15 mouse cellular contexts compared by ENCODE assay signal in the genomic region with DNA sequence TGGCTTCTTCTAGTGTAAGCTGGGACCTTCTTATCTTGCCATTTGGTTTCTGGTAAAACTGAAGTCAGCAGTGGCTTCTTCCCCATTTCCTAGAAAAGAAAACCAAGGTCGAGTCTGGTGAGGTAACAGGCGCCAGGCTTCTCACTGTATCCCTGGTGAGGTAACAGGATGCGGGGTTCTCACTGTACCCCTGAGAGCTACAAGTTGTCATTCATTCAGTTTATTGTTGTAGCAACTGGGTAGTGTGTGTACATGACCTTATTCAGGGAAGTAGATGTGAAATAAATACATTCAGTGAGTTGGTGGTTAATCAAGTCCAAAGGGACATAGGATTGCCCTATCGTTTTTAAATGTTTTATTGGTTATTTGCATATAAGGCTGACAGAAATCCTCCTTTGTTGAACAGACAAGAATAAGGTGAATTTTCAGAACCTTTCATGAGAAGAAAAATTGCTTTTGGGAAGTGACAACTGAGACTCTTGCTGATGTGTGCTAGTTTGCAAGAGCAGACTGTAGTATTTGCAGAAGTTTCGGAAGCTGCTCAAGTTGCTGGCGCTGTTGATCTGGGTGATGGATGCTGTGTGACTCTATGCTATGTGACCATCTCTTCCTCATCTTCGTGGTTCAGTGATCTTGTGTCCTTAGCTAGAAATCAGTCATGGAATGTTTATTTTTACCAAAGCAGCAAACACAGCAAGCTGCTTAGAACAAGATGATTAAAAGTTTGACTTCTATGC. TPM values are rescaled to one million over a fixed set of nuclear protein-coding genes. Genes with fewer than 3 reads are reported as not detected.
A peak's percentile ranks its signal among the peaks of the same experiment; 100 is the strongest.
DNase-seq lines count a peak whose midpoint lies in the region; ATAC-seq and TF ChIP-seq lines count a peak whose summit lies in the region.
"Had no signal": no experiment of that assay in that cellular context is flagged by ENCODE, and none has a peak within 500 bp of the region (broad histone marks: within the 10 kb centered on the region; RNA-seq: fewer than 3 reads in every experiment).

No protein-coding gene starts in this region.

- no peaks in the 10 kb centered on the region for H3K27me3 ChIP-seq in liver, adult 2 months (ENCODE audit: control insufficient read depth, insufficient read depth, low read length)
- no peaks in the 10 kb centered on the region for H3K27me3 ChIP-seq in CH12.LX (replicated peaks)
- H3K27me3 ChIP-seq in hindbrain, embryonic 11.5 days (ENCODE audit: control insufficient read depth, insufficient read depth, low read length), result no peaks in the 10 kb centered on the region
- H3K27me3 ChIP-seq: embryonic facial prominence, embryonic 13.5 days; heart, embryonic 15.5 days; limb, embryonic 12.5 days had no signal

- in situ Hi-C loops in CH12.LX (cut with MboI; ENCODE audit: low pct_ligation_motif_present, low pct_unique_long_range_greater_than_20kb, low sequenced_read_pairs), result no loop called here

- no peaks in the 10 kb centered on the region; the same call in 1 of the 2 replicates for H3K79me2 ChIP-seq in liver, adult 2 months (ENCODE audit: control insufficient read depth, insufficient read depth, low read length)
- H3K79me2 ChIP-seq in CH12.LX (replicated peaks; ENCODE audit: control insufficient read depth, extremely low read depth, insufficient read depth, poor library complexity, severe bottlenecking), result peaks cover 90% of the 10 kb centered on the region

- DNase-seq in liver, adult 2 months (ENCODE audit: extremely low read depth, low read depth, low spot score), result peak; percentile 40
- DNase-seq in liver (no peak), 416B (ENCODE audit: low read depth) (peak; percentile 77), CH12.LX (ENCODE audit: extremely low read depth) (no peak)
- no peak for DNase-seq in urinary bladder, postnatal 25 days (ENCODE audit: low spot score)
- no peak for DNase-seq in adrenal gland, adult 18-20 months (ENCODE audit: low spot score in 2 of 2)
- DNase-seq in hindbrain, embryonic 11.5 days (ENCODE audit: low spot score), result no peak
- DNase-seq: cerebellum, adult 9-11 months; gastrocnemius, postnatal 25 days; kidney, adult 2 months had no signal

- peak; percentile 44 for ATAC-seq in inflammation-experienced regulatory T-cells, adult 6 months
- no peak for ATAC-seq in hindbrain, embryonic 11.5 days (ENCODE audit: low FRiP score)
- ATAC-seq: forebrain, embryonic 14.5 days had no signal

- TF ChIP-seq CTCF in liver, adult 2 months (IDR thresholded peaks at IDR 0.05; ENCODE audit: low read depth, low read length), result no peak
- TF ChIP-seq CTCF in CH12.LX (conservative IDR thresholded peaks at IDR 0.05 in 1 of 2, IDR thresholded peaks at IDR 0.05 in 1 of 2; ENCODE audit: low read depth in 2 of 2, low read length in 2 of 2), result no peak

- H3K4me3 ChIP-seq in liver, adult 2 months (ENCODE audit: insufficient read depth, low read depth, low read length), result no peak overlapping the region
- peak overlapping the region in 1 of 3 experiments; percentile 11 for H3K4me3 ChIP-seq in CH12.LX (replicated peaks in 1 of 3; ENCODE audit: low read depth in 2 of 3, low read length in 2 of 3, poor library complexity in 1 of 3)
- H3K4me3 ChIP-seq in hindbrain, embryonic 11.5 days (ENCODE audit: low read depth, low read length), result no peak overlapping the region
- H3K4me3 ChIP-seq: embryonic facial prominence, embryonic 13.5 days; heart, embryonic 15.5 days; limb, embryonic 12.5 days had no signal

- TF ChIP-seq EP300 in CH12.LX (IDR thresholded peaks at IDR 0.05; ENCODE audit: low read length), result no peak

- H3K9ac ChIP-seq in liver, adult 2 months (ENCODE audit: low read depth, low read length), result no peak overlapping the region
- peak overlapping the region; percentile 50 for H3K9ac ChIP-seq in CH12.LX (ENCODE audit: insufficient read depth, low read depth)
- H3K9ac ChIP-seq in hindbrain, embryonic 11.5 days (ENCODE audit: low read depth, low read length), result no peak overlapping the region
- H3K9ac ChIP-seq: embryonic facial prominence, embryonic 13.5 days; heart, embryonic 15.5 days; limb, embryonic 12.5 days had no signal

- no peaks in the 10 kb centered on the region for H3K36me3 ChIP-seq in liver, adult 2 months (ENCODE audit: control insufficient read depth, insufficient read depth, low read length)
- H3K36me3 ChIP-seq in CH12.LX (replicated peaks in 1 of 2; ENCODE audit: control insufficient read depth in 1 of 2, insufficient read depth in 1 of 2, low read length in 1 of 2), result peaks cover 4 to 28% of the 10 kb centered on the region in 2 experiments
- no peaks in the 10 kb centered on the region for H3K36me3 ChIP-seq in hindbrain, embryonic 11.5 days (ENCODE audit: control insufficient read depth, insufficient read depth, low read length)
- H3K36me3 ChIP-seq: embryonic facial prominence, embryonic 13.5 days; heart, embryonic 15.5 days; limb, embryonic 12.5 days had no signal

- H3K4me2 ChIP-seq in CH12.LX (ENCODE audit: insufficient read depth, low read depth, poor library complexity, severe bottlenecking), result peak overlapping the region; percentile 67
- H3K4me2 ChIP-seq in hindbrain, embryonic 11.5 days (replicated peaks; ENCODE audit: low read depth, low read length), result no peak overlapping the region
- H3K4me2 ChIP-seq: embryonic facial prominence, embryonic 13.5 days; heart, embryonic 15.5 days; limb, embryonic 12.5 days had no signal

- no peaks in the 10 kb centered on the region for H3K4me1 ChIP-seq in liver, adult 2 months (ENCODE audit: control insufficient read depth, insufficient read depth, low read length)
- peaks cover 12 to 76% of the 10 kb centered on the region in 2 experiments for H3K4me1 ChIP-seq in CH12.LX (ENCODE audit: control insufficient read depth in 1 of 2, insufficient read depth in 2 of 2)
- no peaks in the 10 kb centered on the region for H3K4me1 ChIP-seq in hindbrain, embryonic 11.5 days (replicated peaks; ENCODE audit: control insufficient read depth, insufficient read depth, low read length)
- H3K4me1 ChIP-seq: limb, embryonic 12.5 days had no signal

- no peak for TF ChIP-seq RAD21 in CH12.LX (IDR thresholded peaks at IDR 0.05; ENCODE audit: low read depth, low read length)

- dilution Hi-C loops in CH12.LX (cut with MboI; ENCODE audit: extremely low pct_ligation_motif_present, extremely low pct_unique_long_range_greater_than_20kb, low sequenced_read_pairs), result no loop called here

- H3K27ac ChIP-seq in liver, adult 2 months (replicated peaks; ENCODE audit: insufficient read depth, low read depth, low read length), result no peak overlapping the region
- H3K27ac ChIP-seq in CH12.LX (ENCODE audit: insufficient read depth, low read depth), result no peak overlapping the region
- no peak overlapping the region for H3K27ac ChIP-seq in hindbrain, embryonic 11.5 days (ENCODE audit: low read depth, low read length)
- H3K27ac ChIP-seq: embryonic facial prominence, embryonic 13.5 days; heart, embryonic 15.5 days; limb, embryonic 12.5 days had no signal

- no peak for TF ChIP-seq POLR2A in liver, adult 2 months (IDR thresholded peaks at IDR 0.05; ENCODE audit: extremely low read depth, insufficient read depth, low read length)
- no peak for TF ChIP-seq POLR2A in CH12.LX (IDR thresholded peaks at IDR 0.05; ENCODE audit: low read depth, low read length)

- H3K9me3 ChIP-seq in CH12.LX (replicated peaks; ENCODE audit: low read length), result no peaks in the 10 kb centered on the region
- no peaks in the 10 kb centered on the region for H3K9me3 ChIP-seq in hindbrain, embryonic 11.5 days (ENCODE audit: control insufficient read depth, low read length)
- H3K9me3 ChIP-seq: embryonic facial prominence, embryonic 13.5 days; heart, embryonic 15.5 days; limb, embryonic 12.5 days had no signal

- WGBS in liver, adult 2 months, result 73% methylated on average over 7 of the region's 7 CpGs
- WGBS in hindbrain, embryonic 11.5 days, result 83% methylated on average over 7 of the region's 7 CpGs

TF ChIP-seq in CH12.LX, 34 proteins besides CTCF, POLR2A, EP300 and RAD21:
- peak; percentile 22; the same call in 1 of the 2 replicates for TF ChIP-seq IRF4 (IDR thresholded peaks at IDR 0.05; ENCODE audit: low read depth, low read length)
- TF ChIP-seq TCF12 (IDR thresholded peaks at IDR 0.05; ENCODE audit: low read depth, low read length), result no peak
- TF ChIP-seq UBTF (IDR thresholded peaks at IDR 0.05; ENCODE audit: low read depth, low read length), result no peak
- no peak for TF ChIP-seq ZKSCAN1 (IDR thresholded peaks at IDR 0.05; ENCODE audit: borderline replicate concordance, low read depth, low read length)
- TF ChIP-seq GABPA (IDR thresholded peaks at IDR 0.05; ENCODE audit: insufficient replicate concordance, low read depth, low read length), result no peak

RNA-seq across cellular contexts. Expression of a gene that starts 6.5 kb away (rescaled TPM):
- total RNA-seq in liver, adult 2 months (2014; rRNA removed), result 1.2 TPM in 2 replicates
- 0.20 and 0.22 TPM in 2 replicates for polyA plus RNA-seq in liver, adult 2 months (2012; rRNA removed)
- total RNA-seq in CH12.LX (2012; rRNA removed) (18.9 and 23.3 TPM in 2 replicates), CH12.LX (2014; rRNA removed) (20.0 and 22.1 TPM in 2 replicates)
- polyA plus RNA-seq in CH12.LX (2012; ENCODE audit: insufficient read length, low read depth), result 12.1 and 13.7 TPM in 2 replicates
- 100 to 1,000 TPM; 154 to 314 (median 282) TPM for polyA plus RNA-seq in inflammation-experienced regulatory T-cells, adult 6 months (2017; shearing (Covaris generic))
- total RNA-seq in adrenal gland, adult 18-20 months (2021), result under 1 TPM; 0.23 to 0.54 TPM
- 0.09 and 0.52 TPM in 2 replicates for polyA plus RNA-seq in hindbrain, embryonic 11.5 days (2014; fragmentation: Nextera tagmentation; extraction: Ambion mirVana)

Comparison
In these comparisons a context has a peak if more than half of its experiments do, and no peak if none do; other contexts are left out.
1. DNase-seq: peak in liver, adult 2 months (single experiment) and 416B (single experiment); none in liver (single experiment), CH12.LX (single experiment), urinary bladder, postnatal 25 days (single experiment), adrenal gland, adult 18-20 months (0 of 2) and hindbrain, embryonic 11.5 days (single experiment).
2. RNA of a gene that starts 6.5 kb away (polyA plus RNA-seq): 154 to 314 TPM in inflammation-experienced regulatory T-cells, adult 6 months; 12.1 to 13.7 TPM in CH12.LX, 0.20 to 0.22 TPM in liver, adult 2 months and 0.09 to 0.52 TPM in hindbrain, embryonic 11.5 days; every median in the first group is over 10 times any median in the second.